Mouse (Mus musculus) urinary bladder, postnatal 10 days (tissue): Measurements from ENCODE around the gene Ccr4.

Experiments used
- DNase-seq: peaks from one replicate; pipeline ENCODE4 v3.0.0; 2022; ENCODE audit warnings: low spot score

Ccr4 gene

DNA sequence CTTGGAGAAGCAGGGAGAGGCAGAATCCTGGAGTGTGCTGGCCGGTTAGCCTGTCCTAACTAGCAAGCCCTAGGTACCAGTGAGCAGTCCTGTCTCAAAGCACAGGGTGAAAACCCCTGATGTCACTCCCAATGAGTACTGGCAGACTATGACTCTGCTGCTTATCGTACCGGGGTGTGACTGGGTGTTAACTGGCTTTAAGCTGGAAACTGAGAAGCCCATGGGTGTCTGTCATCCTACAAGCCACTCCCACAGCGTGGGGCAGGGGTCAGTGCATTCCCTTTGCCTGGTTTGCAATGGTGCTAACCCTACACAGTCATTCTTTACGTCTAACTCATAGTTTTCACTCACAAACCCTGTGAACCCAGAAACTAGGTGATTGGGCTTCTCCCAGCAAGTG, 36.5 kb downstream of the Ccr4 start:
- no peak for DNase-seq

DNA sequence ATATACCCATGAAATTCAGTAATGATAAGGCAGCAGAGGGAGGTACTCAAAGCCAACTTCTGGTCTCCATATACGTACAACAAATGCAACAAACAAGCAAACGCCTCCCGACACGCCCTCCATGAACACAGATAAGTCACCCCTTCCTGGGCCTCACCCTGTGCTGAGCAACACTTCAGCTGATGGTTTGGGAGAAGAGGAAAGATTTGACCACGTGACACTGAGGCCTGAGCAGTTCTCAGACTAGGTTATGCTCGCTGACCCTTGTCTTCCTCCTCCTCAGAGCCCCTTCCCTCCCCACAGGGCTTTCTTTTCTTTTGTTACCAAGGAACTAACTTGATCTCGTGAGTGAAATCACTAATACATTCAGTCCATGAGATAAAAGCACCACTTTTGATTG, 37.8 kb downstream of the Ccr4 start:
- DNase-seq, result no peak

DNA sequence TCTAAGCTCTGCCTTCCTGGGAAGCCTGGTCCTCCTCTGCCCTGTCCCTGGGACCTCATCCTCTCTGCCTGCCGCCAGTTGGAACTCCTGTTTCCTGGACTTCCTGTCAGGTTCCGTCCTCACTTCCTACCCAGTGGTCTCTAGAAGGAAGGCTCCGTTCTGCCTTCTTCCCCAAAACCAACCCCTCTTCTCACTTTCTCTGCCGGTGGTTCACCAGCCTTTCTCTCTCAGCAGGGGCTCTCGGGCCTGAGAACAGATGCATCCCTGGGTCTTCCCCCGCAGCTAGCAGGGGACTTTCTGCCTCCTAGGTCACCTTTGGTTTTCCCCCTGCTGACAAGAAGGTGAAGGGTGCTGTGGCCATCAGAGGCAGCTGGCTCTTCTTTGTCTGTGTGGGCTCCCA, 39.3 kb downstream of the Ccr4 start:
- DNase-seq, result no peak

DNA sequence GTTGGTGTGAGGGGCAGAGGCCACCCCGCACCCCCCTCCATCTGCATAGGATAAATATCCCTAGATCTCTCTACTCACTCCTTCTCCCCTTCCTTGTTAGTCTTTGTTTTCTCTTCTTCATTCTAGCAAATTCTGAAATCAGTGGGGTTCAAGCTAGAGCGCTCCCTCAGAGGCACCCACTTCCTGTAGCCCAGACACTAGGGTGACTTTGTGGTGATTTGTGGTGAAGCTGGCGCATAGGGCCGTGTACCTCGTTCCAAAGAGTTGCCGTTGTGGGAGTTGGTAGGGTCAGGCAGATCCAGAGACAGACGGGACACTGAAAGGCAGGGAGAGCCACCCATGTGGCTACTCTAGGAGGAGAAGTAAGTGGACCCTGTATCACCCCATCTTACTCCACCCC, 42.1 kb downstream of the Ccr4 start:
- no peak for DNase-seq

DNA sequence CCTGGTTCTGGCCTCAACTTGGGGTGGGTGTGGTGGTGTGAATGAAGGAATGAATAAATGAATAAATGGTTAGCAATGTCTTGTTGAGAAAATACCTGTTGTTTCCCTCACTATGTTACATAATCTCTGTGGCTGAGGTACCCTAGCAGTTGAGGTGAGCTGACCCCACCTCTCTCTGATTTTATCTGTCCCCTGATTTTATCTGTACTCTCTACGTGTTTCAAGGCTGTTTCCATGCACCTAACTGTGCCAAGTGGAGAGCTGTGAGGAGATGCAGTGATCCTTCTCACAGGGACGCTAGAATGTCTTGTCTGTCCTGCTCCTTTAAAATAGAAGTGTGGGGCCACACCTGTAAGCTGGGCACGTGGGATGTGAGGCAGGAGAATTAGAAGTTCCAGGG, 46.3 kb downstream of the Ccr4 start:
- no peak for DNase-seq

DNA sequence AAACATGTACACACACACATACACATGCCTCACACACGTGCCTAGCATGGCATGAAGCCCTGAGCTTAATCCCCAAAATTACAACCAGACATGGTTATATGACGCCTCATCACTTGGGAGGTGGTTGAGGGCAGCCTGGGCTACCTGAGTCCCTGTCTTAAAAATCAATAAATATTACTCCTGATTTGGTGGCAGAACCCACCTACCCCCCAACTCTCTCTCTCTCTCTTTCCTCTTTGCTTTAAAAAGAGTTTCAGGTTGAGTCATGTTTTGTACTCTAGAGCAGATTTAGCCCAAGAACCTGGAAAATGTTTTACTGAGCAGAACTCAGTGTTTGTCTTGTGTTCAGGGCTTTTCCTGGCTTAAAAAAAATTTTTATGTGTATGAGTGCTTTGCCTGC, 49.3 kb downstream of the Ccr4 start:
- DNase-seq, result no peak

DNA sequence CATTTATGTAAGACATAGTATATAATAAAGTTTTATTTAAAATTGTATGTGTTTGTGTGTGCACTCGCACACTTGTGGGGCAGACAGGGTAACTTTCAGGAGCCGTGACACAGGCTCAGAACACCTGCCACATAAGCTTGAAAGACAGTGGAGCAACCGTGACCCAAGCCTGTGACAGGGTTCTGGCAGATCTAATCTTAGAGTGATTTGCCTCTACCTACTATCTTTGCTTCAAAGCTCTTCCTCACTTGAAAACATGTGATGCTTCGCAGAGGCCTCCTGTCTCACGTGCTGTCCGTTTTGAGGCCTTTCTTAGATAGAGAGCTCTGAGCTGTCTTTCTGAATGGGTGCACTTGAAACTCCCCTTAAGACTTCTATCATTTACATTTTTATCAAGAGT, 52.3 kb downstream of the Ccr4 start:
- DNase-seq, result no peak

DNA sequence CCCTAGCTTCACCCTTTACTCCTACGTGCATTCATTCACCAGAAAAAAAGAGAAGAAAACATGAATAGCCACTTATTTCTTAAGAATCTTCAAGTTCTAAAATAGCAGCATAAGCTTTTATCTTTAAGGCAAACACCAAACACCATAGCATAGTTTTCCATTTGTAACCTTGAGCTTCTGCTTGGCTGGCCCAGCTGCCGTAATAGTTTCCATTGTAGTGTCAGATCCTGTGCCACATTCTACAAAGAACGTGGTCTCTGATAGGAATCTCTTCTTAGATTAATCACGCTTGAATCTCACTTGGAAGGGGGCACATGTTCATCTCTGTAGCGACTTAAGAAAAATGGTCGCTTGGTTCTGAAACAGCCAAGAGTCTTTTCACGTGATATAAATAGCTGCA, 53.1 kb downstream of the Ccr4 start:
- no peak for DNase-seq

DNA sequence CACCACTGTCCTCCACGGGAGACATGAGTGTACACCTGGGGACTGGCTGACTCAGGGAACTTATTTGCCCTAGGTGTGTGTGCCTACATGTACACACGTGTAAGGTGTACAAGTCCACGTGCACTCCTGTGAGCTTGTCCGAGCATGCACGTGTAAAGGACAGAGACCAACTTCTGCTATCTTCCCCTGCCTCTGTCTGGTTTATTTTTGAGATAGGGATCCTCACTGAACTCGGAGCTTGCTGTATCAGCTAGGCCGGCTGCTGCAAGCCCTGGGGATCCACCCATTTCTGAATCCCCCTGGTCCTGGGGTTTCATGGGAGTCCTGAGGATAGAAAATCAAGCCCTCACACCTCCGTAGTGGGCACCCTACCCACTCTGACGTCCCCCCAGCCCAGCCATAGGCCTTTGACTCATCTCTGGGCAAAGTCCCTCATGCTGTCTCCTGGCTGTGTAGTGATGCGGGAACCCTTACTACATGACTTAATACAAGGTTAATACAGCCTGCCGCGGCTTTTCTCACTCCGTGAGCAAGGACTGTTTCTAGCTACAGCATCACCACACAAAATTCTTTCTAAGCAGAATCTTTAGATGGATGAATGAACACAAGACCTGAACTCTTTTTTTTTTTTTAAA, 55.5 kb downstream of the Ccr4 start:
- DNase-seq, result no peak

DNA sequence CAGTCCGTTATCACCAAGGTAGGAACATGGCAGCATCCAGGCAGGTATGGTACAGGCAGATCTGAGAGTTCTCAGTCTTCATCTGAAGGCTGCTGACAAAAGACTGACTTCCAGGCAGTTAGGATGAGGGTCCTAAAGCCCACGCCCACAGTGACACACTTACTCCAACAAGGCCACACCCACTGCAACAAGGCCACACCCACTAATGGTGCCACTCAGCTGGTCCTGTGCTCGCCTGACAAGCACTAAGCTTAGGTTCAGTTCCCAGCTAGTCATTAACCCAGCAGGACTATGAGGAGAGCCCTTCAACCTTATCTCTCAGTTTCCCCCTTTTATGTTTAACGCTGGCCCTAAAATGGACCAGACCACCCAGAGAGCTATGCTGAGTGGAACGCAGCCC, 56.0 kb downstream of the Ccr4 start:
- DNase-seq, result no peak

DNA sequence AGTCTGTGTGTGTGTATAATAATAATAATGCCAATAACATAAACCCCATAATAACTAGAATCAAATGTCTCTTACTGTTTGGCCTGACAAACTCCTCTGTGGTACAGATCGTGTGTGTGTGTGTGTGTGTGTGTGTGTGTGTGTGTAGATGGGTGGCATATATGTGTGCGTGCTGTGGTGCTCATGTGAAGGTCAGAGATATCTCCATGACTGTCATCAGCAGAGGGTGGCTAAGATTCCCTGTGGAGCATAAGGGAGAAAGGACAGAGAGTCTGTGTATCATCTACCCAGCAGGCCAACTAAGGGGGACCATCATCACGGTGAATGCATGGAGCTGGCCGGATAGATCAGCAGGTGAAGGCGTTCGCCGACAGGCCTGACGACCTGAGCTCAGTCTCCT, 57.8 kb downstream of the Ccr4 start:
- no peak for DNase-seq

DNA sequence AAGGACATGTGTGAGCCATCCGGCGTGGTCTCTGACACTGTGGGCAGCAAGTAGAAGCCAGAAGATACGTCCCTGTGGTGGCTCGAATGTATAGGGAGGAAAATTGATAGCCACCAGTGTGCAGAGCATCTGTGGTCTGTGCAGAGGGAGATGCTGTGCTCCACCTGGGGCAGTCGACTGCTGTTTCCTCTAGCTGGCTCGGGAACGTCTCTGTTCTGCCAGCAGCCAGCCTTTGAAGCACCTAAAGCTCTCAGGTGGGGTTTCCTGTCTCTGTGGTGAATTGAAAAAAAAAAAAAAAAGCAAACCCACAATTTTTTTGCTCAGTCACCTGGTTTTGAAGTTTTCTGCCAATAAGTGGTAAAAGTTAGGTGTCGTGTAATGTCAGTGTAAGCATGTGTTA, 61.4 kb downstream of the Ccr4 start:
- no peak for DNase-seq

DNA sequence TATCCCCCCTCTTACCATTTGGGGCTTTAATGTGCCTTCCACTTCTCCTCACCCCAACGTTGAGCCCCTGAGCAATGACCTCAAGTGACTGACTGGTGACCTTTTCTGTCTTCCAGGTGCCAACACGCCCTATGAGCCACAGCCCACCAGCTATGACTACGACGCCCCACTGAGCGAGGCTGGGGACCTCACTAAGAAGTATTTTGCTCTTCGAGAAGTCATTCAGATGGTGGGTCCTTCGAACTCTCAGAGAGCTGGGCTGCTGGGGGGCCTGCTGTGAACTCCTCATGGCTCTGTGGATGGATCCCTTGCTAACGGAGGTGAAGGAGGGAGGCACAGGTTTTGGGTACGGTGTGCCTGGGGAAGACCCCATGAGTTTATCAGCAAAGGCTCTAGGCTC, 61.8 kb downstream of the Ccr4 start:
- no peak for DNase-seq

DNA sequence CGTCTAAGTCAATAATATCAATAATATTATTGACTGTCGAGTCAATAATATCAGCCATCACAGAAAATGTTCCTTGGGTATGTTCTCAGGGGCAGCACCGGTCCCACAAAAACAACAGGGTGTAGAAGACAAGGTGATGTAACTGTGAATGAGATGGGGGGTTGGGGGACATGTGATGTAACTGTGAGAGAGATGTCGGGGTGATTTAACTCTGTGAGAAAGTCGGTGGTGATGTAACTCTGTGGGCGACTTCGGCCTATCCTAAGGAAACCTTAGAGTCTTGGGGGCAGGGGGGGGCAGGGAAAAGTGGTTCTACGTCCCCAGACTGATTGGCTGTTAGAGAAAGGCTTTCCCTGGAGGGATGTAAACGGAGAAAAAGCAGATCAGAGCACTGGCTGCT, 62.5 kb downstream of the Ccr4 start:
- DNase-seq, result no peak

DNA sequence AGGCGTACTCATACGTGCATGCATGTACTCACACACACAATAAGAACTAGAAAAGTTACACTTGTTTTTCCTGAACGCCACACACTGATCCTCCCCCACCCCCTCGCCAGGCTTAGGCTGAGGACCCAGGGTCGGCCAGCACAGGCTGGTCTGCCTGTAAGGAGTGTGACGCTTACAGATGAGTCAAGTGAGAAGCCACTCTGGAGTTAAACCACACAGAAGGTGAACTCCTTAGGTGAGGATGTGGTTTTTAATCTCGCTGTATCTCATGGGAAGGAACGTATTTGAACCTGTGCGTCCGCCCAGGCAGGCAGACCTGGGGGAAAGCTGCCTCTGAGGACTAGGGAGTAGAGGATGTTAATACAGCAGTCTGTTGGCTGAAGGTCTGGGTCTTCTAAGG, 64.2 kb downstream of the Ccr4 start:
- DNase-seq, result no peak
